Mouse (Mus musculus) embryonic facial prominence, embryonic 14.5 days (tissue): Measurements from ENCODE around the gene Taf13. TPM values are rescaled to one million over a fixed set of nuclear protein-coding genes. Genes with fewer than 3 reads are reported as not detected.

Experiments
- ATAC-seq: fragments of 200-750 bp; cut with Nextera tagmentation; 2 replicates; pipeline ENCODE4 v1.8.0; 2017; ENCODE audit warnings: low read depth, moderate number of reproducible peaks, moderate TSS enrichment
- DNase-seq: peaks from one replicate; pipeline ENCODE4 v3.0.0-alpha.2; 2015; ENCODE audit warnings: low spot score
- H3K27ac ChIP-seq: fragments of 300-500 bp; sonication (generic); replicated peaks from 2 replicates; pipeline ENCODE4 v1.5.1; 2014; ENCODE audit warnings: low read depth, mild to moderate bottlenecking, low read length, moderate library complexity
- H3K27me3 ChIP-seq: fragments of 300-500 bp; sonication (generic); replicated peaks from 2 replicates; pipeline ENCODE4 v1.6.1; 2014; ENCODE audit warnings: low read length; ENCODE audit not compliant: control insufficient read depth, insufficient read depth
- H3K36me3 ChIP-seq: fragments of 300-500 bp; sonication (generic); 2 replicates; pipeline ENCODE4 v1.6.1; 2014; ENCODE audit warnings: low read length, mixed read lengths; ENCODE audit not compliant: control insufficient read depth, insufficient read depth
- H3K4me1 ChIP-seq: fragments of 300-500 bp; sonication (generic); 2 replicates; pipeline ENCODE4 v1.6.1; 2014; ENCODE audit warnings: antibody characterized with exemption, low read length; ENCODE audit not compliant: control insufficient read depth, insufficient read depth
- H3K4me2 ChIP-seq: fragments of 300-500 bp; sonication (generic); 2 replicates; pipeline ENCODE4 v1.6.1; 2014; ENCODE audit warnings: low read depth, mild to moderate bottlenecking, low read length, moderate library complexity, mixed read lengths
- H3K4me3 ChIP-seq: fragments of 300-500 bp; sonication (generic); 2 replicates; pipeline ENCODE4 v1.5.1; 2014; ENCODE audit warnings: low read depth, mild to moderate bottlenecking, low read length
- H3K9ac ChIP-seq: fragments of 300-500 bp; sonication (generic); 2 replicates; pipeline ENCODE4 v1.6.1; 2014; ENCODE audit warnings: low read depth, mild to moderate bottlenecking, low read length, moderate library complexity, mixed read lengths
- H3K9me3 ChIP-seq: fragments of 300-500 bp; sonication (generic); 2 replicates; pipeline ENCODE4 v1.6.1; 2016; ENCODE audit warnings: low read length; ENCODE audit not compliant: control insufficient read depth
- WGBS: fragments of 180-500 bp; shearing (Covaris S2); extraction: QIAGEN DNeasy Blood & Tissue Kit; methylation state at CpG from one replicate; pipeline ENCODE4 v1.1.7; 2014; 5-methylcytosine and 5-hydroxymethylcytosine counted together
- polyA plus RNA-seq: library from polyadenylated mRNA; unstranded; fragments of >200 nt; fragmentation: Nextera tagmentation; extraction: Ambion mirVana; gene quantifications from 2 replicates; pipeline ENCODE4 v1.2.1, GENCODE M21; 2014

Taf13 gene
- 40.2 and 40.4 TPM in 2 replicates for polyA plus RNA-seq

GRCm38 (mm10) chr3:108571443-108572294 lies at the start of gene Taf13:
Gene Taf13, plus strand, starts transcription at chr3:108571698.
- Histone ChIP-seq H3K27me3 (no peaks in the 10 kb centered on the region), H3K4me1 (peaks cover 8% of the 10 kb centered on the region), H3K27ac (peak within 1 kb of the TSS; percentile 59), H3K36me3 (no peaks in the 10 kb centered on the region), H3K4me3 (peak within 1 kb of the TSS; percentile 64), H3K9ac (peak within 1 kb of the TSS; percentile 82), H3K4me2 (peak within 1 kb of the TSS; percentile 66), H3K9me3 (no peaks in the 10 kb centered on the region)
- ATAC-seq, result peak; percentile 99
- peak; percentile 99 for DNase-seq
- WGBS, result 1% methylated on average over 42 of the region's 42 CpGs

GRCm38 (mm10) chr3:108523415-108523814 lies 48.1 kb upstream of the Taf13 start:
- Histone ChIP-seq H3K9ac (no peak overlapping the region), H3K27ac (no peak overlapping the region), H3K4me3 (no peak overlapping the region), H3K9me3 (no peaks in the 10 kb centered on the region), H3K4me2 (no peak overlapping the region), H3K4me1 (no peaks in the 10 kb centered on the region), H3K27me3 (no peaks in the 10 kb centered on the region), H3K36me3 (no peaks in the 10 kb centered on the region)
- no peak for ATAC-seq
- 85% methylated on average over 4 of the region's 4 CpGs for WGBS
- DNase-seq, result no peak

GRCm38 (mm10) chr3:108528489-108528888 lies 43.0 kb upstream of the Taf13 start:
- Histone ChIP-seq H3K4me1 (no peaks in the 10 kb centered on the region), H3K27me3 (no peaks in the 10 kb centered on the region), H3K36me3 (no peaks in the 10 kb centered on the region), H3K9me3 (no peaks in the 10 kb centered on the region), H3K4me2 (no peak overlapping the region), H3K27ac (no peak overlapping the region), H3K4me3 (no peak overlapping the region), H3K9ac (no peak overlapping the region)
- DNase-seq (no peak), ATAC-seq (no peak)
- 93% methylated on average over 8 of the region's 8 CpGs for WGBS

- peaks cover 4% of the 10 kb centered on the region; the same call in 1 of the 2 replicates for H3K4me1 ChIP-seq
- H3K27me3 ChIP-seq, result peaks cover 26% of the 10 kb centered on the region
- ATAC-seq (no peak), DNase-seq (peak; percentile 45)
- H3K27ac ChIP-seq, result no peak overlapping the region
- no peaks in the 10 kb centered on the region for H3K36me3 ChIP-seq
- no peak overlapping the region for H3K4me2 ChIP-seq
- no peak overlapping the region for H3K9ac ChIP-seq
- H3K4me3 ChIP-seq, result no peak overlapping the region
- H3K9me3 ChIP-seq, result no peaks in the 10 kb centered on the region
- WGBS, result 74% methylated on average over 9 of the region's 9 CpGs
These were observed 38.2 kb upstream of the Taf13 start for GRCm38 (mm10) chr3:108533114-108533885.

GRCm38 (mm10) chr3:108533951-108534350 lies 37.5 kb upstream of the Taf13 start, which contains the start of gene 1700013F07Rik:
Gene 1700013F07Rik, plus strand, starts transcription at chr3:108534150.
- ATAC-seq (no peak), DNase-seq (no peak)
- H3K36me3 ChIP-seq, result no peaks in the 10 kb centered on the region
- no peaks in the 10 kb centered on the region for H3K9me3 ChIP-seq
- peaks cover 26% of the 10 kb centered on the region for H3K27me3 ChIP-seq
- WGBS, result 89% methylated on average over 6 of the region's 6 CpGs
- no peak within 1 kb of the TSS for H3K4me2 ChIP-seq
- H3K9ac ChIP-seq, result no peak within 1 kb of the TSS
- no peak within 1 kb of the TSS for H3K4me3 ChIP-seq
- no peak within 1 kb of the TSS for H3K27ac ChIP-seq
- peaks cover 4% of the 10 kb centered on the region; the same call in 1 of the 2 replicates for H3K4me1 ChIP-seq

DNA sequence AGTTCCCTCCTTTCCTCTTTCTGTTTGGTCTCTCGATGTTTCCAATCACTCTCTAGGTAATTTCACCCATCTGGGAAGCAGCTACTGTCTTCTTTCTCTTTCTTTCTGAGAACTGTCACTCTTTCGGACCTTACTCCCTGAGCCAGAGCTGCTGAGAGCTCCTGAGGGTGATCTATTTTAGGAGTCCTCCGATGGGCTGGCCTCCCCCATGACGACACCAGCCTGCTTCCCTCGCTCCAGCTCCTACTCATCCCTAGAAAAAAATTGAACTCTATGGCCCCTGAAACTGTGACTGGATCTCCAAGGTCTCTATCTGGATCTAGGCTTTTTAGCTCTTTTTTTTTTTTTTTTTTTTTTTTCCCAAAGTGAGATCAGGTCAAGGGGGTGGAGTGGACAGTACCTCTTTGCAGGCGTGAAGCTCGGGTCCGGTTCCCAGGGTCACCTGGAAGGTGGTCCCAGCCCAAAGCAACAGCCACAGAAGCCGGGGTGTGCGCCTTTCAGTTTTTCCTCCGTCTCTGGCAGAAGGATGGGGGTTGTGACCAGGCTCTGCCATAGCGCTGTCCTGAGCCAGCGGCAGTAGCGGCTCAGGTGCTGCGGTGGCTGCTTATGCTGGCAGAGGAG lies 35.5 kb upstream of the Taf13 start:
- Histone ChIP-seq H3K27ac (no peak overlapping the region), H3K36me3 (no peaks in the 10 kb centered on the region), H3K4me3 (peak overlapping the region; percentile 44), H3K4me1 (peaks cover 4% of the 10 kb centered on the region; the same call in 1 of the 2 replicates), H3K9ac (peak overlapping the region; percentile 45), H3K27me3 (peaks cover 26% of the 10 kb centered on the region), H3K4me2 (peak overlapping the region; percentile 77), H3K9me3 (no peaks in the 10 kb centered on the region)
- 6% methylated on average over 15 of the region's 15 CpGs for WGBS
- no peak for ATAC-seq
- no peak for DNase-seq

DNA sequence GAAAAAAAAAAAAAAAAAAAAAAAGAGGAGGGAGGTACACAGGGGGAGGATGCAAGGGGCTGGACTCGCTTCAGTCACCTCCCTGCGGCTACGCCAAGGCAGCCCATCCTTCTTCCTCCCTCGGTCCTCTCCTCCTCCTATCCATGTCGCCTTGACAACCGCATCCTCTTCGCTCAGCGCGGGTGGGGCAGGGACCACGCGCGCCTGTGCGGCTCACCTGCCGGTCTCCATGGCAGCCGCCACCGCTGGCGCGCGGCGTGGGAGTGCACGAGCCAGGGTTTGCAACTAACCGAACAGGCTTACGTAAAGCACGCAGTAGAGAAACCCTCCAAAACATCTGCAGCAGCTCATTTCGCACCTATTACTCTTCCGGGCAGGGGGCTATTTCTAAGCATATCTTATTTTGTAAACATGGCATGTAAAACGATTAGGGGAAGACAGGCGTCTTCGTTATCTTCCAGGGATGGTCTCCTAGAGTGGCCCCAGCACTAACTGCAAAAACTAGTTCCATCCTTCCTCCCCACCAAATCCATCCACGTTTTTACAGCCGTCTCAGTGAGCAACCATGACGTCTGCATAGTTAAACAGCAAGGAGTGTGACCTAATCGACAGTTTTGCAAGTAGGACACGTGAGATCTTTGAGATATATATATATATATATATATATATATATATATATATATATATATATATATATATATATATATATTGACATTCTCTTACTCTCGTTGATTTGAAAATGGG lies 34.8 kb upstream of the Taf13 start, which contains the start of gene 5330417C22Rik:
Gene 5330417C22Rik (minus strand): TSS at position 20 of the 744 bp plus-strand sequence.
- H3K9me3 ChIP-seq, result no peaks in the 10 kb centered on the region
- peaks cover 4% of the 10 kb centered on the region; the same call in 1 of the 2 replicates for H3K4me1 ChIP-seq
- H3K4me3 ChIP-seq, result peak within 1 kb of the TSS; percentile 44
- no peak within 1 kb of the TSS for H3K27ac ChIP-seq
- H3K36me3 ChIP-seq, result no peaks in the 10 kb centered on the region
- peak; percentile 87 for ATAC-seq
- peak within 1 kb of the TSS; percentile 45 for H3K9ac ChIP-seq
- peak; percentile 69 for DNase-seq
- H3K27me3 ChIP-seq, result peaks cover 26% of the 10 kb centered on the region
- WGBS, result 3% methylated on average over 34 of the region's 35 CpGs
- H3K4me2 ChIP-seq, result peak within 1 kb of the TSS; percentile 77
